Mouse (Mus musculus) naive thymus-derived CD4-positive, alpha-beta T cell, adult 2 months (primary cell): Measurements from ENCODE around the gene Dnlz.

Source experiments
- DNase-seq: peaks from one replicate; pipeline ENCODE4 v3.0.0-alpha.2; 2011; ENCODE audit warnings: low read depth

The Dnlz gene

DNA sequence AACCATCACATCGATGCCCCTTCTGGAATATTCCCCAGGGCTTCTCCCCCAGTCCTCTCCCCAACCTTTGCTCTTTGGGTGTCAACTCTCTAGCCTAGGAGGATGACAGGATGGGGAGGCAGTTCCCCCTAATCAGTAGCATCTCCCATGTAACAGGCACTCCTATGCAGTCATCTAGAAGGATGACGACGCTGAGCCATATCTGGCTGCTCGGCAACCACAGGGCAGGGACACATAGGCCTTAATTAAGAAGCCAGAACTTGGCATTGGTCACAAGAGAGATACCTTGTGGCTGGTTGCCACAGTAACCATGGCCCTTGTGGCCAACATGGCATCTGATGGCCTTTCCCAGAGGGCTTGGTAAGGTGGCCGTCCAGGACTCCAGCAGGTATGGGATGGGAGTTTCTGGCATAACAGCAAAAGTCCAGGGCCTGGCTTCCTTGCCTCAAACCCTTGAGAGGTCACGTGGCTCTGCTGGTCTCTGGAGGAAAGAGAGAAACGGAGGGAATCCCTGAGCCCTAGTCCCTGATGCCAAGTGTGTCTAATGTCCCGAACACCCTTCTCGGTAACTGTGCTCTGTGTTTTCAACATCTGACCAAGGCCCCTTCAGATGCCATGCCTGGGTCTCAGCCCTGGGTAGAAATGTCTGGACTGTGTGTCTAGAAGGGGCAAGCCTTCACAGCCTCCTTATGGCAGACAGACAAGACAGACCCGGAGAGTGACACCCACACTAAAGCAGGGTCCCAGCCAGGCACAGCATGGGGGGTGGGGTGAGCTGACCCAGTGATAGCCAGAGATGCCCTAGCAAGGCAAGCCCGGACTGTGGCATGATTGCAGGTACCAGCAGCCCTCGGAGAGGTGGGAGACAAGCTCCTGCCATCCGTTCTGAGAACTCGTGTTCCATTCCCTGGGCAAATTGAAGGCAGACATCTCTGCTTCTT is 31.4 kb downstream of the Dnlz start:
- DNase-seq: no peak

DNA sequence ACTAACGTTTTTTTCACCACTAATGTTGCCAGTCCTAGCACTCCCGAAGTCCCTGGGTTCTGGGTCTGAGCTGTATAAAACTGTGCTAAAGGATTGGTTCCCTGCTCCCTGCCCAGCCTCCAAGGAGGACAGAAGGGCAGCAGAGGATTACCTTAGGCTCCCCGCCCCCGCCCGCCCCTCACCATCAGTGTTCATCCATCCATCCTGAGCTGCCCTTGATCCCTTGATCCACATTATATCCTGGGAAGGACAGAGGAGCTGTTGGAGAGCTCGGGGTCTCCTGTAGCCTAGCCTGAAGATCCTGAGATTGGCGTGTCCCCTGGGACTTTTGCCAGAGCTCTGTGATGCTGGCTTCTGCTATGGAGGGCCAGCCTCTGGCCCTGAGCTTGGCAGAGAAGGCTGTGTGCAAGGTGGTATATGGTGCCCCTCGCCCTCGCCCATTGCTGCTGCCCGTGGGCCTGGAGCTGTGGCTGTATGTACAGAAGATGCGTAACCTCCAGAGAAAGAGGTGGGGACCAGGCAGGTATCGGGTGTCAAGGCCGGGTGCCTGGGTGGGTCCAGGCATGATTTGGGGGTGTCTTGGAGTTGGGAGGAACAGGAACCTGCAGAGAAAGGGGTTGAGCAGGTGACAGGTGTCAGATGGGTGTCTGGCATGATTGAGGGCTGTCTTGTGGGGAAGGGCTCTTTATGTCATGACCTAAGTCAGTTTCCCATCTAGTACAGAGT is 32.2 kb downstream of the Dnlz start:
- DNase-seq: no peak

DNA sequence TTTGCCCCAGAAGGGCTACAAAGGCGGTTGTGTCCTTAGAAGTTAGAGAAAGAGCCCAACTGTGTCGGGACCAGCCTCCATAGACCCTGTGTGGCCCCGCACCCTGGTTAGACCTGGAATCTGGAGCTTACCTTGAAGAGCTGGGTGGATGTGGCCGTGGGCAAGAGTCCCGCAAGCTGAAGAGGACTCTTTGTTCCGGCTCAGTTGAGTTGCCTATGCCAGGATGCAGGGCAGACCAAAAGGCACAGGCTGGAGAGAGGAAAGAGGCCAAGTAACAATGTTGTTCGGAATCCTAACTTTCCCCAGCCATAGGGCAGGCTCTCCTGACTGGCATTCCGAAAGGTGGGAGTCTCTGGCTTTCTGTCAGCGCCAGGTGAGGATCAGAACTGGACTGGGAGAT is 32.8 kb downstream of the Dnlz start:
- no peak for DNase-seq

GRCm38 (mm10) chr2:26317991-26318672 is 33.8 kb downstream of the Dnlz start:
- DNase-seq: no peak

DNA sequence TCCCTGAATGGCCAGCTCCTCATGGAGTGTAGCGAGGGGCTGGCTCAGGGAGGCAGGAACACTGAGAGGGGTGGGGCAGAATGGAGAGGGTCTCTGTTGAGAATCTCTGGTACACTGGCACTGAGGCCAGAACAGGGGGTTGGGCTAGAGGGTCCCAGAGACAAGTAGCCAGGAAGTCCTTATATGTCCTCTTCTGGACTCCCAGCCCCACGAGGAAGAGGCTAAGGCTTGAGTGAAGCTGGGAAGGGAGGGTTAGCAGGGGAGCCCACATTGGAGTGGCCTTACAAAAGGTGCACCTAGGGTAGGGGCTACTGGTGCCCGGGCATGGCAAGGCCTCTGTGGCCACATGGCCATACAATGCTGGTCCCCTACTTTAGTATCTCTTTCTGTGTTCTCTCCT is 34.5 kb downstream of the Dnlz start:
- DNase-seq: no peak

- DNase-seq: peak; percentile 33
These were observed 35.2 kb downstream of the Dnlz start for GRCm38 (mm10) chr2:26316576-26317246.

DNA sequence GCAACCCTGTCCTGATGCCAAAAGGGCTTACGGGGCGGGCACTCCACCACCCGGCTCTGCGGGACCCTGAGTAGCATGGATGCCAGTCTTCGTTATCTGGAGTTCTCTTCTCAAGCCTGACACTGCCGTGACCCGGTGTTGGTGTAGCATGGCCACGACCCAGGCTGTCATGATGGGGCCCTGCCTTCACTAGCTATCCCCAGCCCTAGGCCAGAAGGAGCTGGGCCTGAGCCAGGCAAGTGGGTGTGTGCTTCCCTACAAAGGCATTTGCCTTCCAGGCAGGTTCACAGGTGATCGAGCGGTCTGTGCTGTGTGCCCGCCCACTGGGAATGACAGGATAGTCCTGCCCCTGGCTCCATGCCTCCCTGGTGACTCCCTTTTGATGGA is 36.0 kb downstream of the Dnlz start:
- DNase-seq: no peak

- peak; percentile 81 for DNase-seq
These were observed 36.6 kb downstream of the Dnlz start, which contains the start of gene Gpsm1 for GRCm38 (mm10) chr2:26315072-26315924. Gene Gpsm1 (plus strand): TSS chr2:26315515.

- no peak for DNase-seq
These were observed 37.4 kb downstream of the Dnlz start for GRCm38 (mm10) chr2:26314281-26315071.

DNA sequence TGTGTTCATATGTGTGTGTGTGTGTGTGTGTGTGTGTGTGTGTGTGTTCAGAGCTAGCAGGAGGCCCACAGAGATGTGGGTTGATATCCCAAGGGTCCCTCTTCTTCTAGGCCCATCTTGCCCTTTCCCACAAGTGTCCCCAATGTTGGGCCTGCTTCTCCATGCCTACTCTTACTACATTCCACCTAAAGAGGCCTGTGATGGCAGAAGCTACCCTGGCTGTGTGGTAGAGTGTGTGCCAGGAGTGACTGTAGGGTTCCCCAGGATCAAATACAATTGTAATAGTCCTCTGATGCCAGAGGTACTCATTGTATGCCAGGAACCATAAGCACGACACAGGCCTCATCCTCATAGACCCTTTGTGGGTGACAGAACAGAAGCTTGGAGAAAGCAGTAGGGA is 38.5 kb downstream of the Dnlz start:
- no peak for DNase-seq

GRCm38 (mm10) chr2:26312812-26313211 is 39.1 kb downstream of the Dnlz start:
- DNase-seq: no peak

DNA sequence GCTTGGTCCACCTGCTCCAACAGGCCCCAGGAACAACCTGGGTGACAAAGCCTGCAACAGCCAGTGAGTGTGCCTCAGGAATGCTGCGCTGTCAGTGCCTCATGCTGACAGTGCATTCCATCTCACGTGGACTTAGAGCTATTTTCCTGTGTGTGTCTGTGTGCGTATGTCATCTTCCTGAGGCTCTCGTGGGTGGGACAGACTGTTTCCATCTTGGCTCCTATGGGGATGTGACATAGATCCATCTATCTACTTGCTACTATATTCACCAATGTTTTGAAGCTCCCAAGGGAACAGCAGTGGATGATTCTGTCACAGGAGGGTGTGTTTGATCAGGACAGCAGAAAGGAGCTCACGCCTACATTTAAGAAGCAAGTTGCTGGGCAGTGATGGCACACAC is 40.0 kb downstream of the Dnlz start:
- no peak for DNase-seq

DNA sequence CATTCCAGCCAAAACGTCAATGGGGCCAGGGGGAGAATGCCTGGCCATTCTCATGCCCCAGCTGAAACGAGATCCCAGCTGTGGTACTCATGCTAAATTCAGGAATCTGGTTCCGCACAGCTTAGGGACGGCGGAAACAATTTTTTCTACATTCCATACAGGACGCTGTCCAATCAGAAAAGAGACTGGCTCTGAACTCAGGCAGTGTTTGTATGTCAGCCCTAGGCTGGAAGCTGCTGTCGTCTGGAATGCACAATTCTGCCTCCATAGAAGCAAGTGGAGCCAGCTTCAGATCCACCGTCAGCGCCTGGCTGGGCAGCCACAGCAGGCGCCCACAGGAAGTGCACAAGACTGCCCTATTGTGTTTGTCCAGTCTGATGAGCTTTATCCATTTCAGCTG is 42.2 kb downstream of the Dnlz start:
- DNase-seq: no peak

DNA sequence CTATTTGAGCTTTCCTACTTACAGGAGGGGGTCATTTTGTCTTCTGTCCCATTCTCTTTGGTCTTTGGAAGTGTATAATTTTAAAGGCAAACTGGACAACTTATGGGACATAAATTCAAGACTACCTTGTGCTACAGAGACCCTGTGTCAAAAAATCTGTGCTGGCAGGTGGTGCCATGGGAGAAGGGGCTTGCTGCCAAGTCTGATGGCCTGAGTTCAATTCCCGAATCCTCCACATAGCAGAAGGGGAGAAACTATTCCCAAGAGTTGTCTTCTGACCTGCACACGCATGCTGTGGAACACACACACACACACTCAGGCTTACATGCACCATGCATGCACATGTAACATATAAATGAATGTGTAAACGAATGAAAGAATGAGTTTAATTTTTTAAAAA is 45.2 kb downstream of the Dnlz start:
- DNase-seq: no peak

DNA sequence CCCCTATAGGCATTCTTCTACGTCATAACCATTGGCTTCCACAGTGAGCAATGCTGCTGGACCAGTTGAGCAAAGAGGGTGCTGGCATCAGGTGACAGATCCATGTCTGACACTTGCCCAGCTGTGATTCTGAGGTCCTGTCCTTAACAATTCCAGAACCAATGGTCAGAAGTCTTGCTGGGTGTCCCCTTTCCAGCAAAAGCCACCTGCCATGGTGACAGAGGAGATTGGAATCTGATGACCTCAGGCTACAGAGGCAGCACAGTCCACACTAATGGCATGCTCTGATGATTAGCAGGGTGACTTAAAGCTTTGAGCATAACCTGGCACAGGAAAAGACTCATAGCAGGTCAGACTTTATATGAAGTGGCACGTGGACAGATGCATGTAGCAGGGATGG is 46.4 kb downstream of the Dnlz start:
- no peak for DNase-seq

GRCm38 (mm10) chr2:26304711-26305110 is 47.2 kb downstream of the Dnlz start:
- DNase-seq: no peak

- no peak for DNase-seq
These were observed 49.9 kb downstream of the Dnlz start for GRCm38 (mm10) chr2:26302005-26302503.

DNA sequence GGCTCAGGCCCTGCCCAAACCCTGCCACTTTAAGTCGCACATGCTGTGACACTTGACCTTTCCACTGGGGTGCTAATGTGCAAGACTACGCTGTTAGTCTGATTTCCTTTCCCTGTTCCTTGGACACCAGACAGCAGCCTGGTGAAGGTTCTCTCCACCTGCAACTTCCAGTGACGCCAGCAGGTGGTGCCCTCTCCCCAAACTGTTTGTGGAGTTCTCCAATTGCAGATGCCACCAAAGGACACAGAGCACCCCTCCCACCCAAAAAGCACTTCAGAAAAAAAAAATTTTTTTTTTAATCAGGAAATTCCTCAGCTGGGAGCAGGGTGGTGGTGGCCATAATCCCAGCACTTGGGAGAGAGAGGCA is 51.1 kb downstream of the Dnlz start:
- peak; percentile 81 for DNase-seq

DNA sequence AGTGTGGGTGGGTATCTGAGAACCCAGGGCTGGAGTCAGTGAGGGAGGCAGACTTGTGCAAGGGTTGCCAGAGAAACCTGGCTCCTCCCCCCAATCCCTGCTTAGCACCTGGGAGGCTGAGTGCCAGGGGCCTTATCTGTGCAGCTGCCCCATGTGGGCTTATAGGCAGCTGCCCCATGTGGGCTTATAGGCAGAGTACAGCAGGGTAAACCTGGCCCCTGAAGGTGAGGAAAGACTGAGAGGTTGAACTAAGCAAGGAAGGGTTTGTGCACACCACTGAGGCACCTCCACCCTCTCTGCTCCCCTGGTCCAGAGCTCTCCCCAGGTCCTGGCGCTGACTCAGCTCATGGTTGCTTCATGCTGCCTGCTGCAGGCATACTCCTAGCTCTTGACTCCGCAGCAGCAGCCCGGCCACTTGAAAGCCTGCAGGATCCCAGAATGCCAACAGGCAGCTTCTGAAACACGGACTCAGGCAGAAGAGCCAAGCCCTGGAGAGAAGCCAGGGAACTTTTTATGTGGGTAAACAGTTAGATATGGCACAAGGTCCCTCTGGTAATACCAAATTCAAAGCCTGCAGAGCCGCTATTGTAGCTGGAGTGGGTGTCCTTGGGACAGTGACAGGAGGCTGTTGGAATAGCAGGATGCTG is 51.6 kb downstream of the Dnlz start:
- no peak for DNase-seq

DNA sequence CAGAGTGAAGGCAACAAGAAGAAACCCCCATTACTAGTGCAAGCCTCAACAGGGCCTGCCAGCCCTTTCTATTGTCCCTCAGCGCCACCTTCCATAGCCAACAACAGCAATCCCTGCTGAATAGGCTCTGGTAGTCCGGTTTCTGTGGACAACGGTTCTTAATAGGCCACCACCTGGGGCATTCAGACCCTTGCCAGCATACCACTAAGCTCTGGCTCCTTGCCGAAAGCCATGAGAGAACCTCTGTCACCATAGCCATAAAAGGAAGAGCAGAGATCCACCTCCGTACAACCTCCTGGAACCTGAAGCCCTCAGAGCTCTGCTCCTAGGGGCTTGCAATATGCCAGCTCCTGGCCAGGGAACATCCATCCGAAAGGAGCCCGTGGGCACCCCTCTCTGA is 52.6 kb downstream of the Dnlz start:
- no peak for DNase-seq
